Mouse (Mus musculus) erythroblast, embryonic 14.5 days (primary cell): ENCODE results near the gene Herc2.

Experiments
- GATA1 ChIP-seq: IDR thresholded peaks from 2 replicates; pipeline ENCODE4 v1.6.1; 2012; ENCODE audit warnings: low read length, inconsistent platforms, mixed read lengths
- TAL1 ChIP-seq: IDR thresholded peaks from 3 replicates; pipeline ENCODE4 v1.6.1; 2012; ENCODE audit warnings: low read length, inconsistent platforms, mixed read lengths

DNA sequence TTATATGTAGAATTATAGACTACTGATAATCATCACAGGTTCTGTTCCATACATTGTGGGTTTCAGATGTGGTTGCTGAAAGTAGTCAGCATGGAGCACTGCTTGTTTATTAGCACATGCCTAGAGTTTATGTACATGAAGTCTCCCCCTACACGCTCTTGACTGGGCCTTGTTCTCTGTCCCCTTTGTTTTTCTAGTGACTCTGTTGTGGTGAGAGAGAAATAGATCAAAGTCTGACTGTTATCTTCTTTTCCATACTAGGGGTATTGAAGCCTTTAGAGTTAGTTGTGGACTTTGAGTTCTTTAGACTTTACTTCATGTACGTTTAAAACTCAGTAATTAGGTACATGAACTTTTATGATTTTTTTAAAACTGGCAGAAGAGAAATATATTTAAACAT is 33.0 kb downstream of the Herc2 start:
- TF ChIP-seq GATA1 = no peak
- TF ChIP-seq TAL1 = no peak
